Mouse (Mus musculus) natural killer cell, adult 2 months (primary cell): ENCODE measurements around the gene Casp7.

Source experiments
- DNase-seq, 2 experiments: peaks; one replicate each; pipeline ENCODE4 v3.0.0; 2022; ENCODE audit warnings: low spot score in 2 of 2

Casp7 gene

GRCm38 (mm10) chr19:56424606-56425395, 27.9 kb downstream of the Casp7 start:
- DNase-seq, result no peak

DNA sequence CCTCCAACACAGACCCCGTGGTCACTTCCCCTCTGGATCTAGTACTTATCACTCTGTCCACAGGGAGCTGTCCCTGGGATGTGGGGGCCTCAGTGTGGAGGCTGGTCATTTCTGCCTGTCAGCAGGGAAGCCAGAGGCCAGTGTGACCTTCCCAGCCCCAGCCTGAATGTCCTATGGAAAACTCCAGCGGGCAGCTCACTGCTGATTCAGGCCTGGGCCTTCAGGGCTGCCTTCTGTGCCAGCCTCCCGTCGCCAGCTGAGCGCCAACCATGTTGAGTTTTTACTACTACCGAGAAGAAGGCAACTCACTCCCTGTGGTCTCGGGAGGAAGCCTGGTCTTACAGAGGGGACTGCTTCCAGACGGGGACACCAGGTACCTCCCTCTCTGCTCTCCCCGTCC, 28.6 kb downstream of the Casp7 start:
- no peak for DNase-seq

- DNase-seq, result no peak
These were observed 33.4 kb downstream of the Casp7 start for GRCm38 (mm10) chr19:56430369-56430768.

DNA sequence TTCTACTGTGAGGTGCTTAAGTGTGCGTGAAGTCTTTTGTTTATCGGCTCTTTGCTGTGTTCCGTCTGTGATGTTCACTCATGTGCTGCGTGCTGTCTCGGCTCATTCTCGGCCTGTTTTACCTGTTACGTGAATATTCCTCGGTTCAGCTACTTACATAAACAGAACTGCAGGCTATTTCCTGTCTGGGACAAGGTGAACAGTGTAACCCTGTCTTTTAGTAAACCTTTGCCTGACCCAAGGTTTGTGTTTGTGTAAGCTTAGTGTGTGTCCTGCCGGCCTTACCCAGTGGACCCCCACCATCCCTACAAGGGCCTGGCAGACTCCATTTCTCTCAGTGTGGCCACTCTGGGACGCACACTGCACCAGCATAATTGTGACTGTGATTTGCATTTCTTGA, 35.8 kb downstream of the Casp7 start:
- DNase-seq, result no peak

DNA sequence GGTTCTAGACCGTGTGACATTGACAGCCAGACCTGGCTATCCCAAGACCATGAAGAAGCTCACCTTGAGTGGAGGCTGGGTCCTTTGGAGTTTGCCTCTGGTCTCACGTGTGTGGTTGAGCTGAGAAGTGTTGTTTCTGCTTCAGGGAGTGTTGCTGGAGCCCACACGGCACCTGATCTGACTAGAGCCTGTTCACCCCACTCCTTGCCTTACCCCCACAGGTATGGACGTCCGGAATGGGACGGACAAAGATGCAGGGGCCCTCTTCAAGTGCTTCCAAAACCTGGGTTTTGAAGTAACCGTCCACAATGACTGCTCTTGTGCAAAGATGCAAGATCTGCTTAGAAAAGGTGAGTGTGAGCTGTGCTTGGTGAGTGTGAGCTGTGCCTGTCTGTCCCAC, 36.7 kb downstream of the Casp7 start:
- DNase-seq, result no peak

DNA sequence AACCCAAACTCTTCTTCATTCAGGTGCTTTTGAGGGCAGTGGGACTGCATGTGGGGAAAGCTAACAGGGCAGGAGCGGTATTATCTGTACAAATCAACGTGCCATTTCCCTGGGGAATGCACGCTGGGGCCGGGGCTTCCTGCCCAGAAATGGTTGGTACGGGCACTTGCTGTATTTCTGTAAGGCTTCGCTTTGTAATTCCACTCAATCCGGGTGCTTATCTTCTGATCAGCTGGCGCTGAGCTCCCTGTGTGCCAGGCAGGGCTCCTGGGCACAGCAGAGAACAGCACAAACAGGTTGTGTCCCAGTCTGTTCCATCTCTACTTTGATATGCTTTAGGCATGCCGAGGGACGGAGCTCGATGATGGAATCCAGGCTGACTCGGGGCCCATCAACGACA, 39.5 kb downstream of the Casp7 start:
- DNase-seq, result no peak

GRCm38 (mm10) chr19:56438357-56439071, 41.6 kb downstream of the Casp7 start:
- no peak for DNase-seq

- DNase-seq, result no peak
These were observed 42.1 kb downstream of the Casp7 start for GRCm38 (mm10) chr19:56439072-56439434.

- no peak for DNase-seq
These were observed 46.5 kb downstream of the Casp7 start for GRCm38 (mm10) chr19:56443445-56443844.

DNA sequence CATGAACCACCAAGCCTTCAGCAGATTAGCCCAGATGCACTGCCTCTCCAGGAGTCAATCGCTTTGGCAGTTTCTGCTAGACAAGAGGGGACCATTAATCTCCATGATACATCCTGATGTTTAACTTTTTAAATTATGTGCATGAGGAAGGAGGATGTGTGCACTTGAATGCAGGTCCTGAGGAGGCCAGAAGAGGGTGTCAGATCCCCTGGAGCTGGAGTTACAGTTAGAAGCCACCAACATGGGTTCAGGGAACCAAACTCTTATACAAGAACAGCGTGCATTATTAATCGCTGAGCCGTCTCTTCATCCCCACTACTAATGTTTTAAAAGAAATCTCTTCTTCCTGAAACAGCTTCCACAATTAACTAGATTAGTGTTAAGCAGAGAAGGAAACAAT, 51.9 kb downstream of the Casp7 start:
- no peak for DNase-seq

DNA sequence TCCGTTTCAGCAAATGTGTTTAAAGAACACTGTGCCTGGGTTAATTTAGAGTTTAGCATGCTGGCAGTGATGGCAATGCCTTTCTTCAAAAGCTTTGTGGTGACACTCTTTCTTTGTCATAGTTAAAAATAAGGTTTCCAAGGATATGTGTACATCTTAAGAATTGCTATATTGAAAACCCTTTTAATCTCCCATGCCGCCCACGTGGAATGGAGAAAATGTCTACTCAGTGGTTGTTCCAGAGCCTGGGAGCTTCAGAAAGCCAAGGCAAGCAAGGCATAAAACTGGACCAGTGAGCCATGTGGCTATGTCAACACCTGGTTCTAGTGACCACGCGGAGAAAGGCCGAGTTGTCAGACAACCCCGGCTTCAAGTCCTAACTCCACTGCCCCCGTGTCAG, 52.6 kb downstream of the Casp7 start:
- DNase-seq, result no peak

GRCm38 (mm10) chr19:56450892-56451291, 54.0 kb downstream of the Casp7 start:
- peak; percentile 57 to 80 for DNase-seq

- DNase-seq, result no peak
These were observed 54.9 kb downstream of the Casp7 start for GRCm38 (mm10) chr19:56451867-56452266.

- no peak for DNase-seq
These were observed 55.5 kb downstream of the Casp7 start for GRCm38 (mm10) chr19:56452421-56452820.

DNA sequence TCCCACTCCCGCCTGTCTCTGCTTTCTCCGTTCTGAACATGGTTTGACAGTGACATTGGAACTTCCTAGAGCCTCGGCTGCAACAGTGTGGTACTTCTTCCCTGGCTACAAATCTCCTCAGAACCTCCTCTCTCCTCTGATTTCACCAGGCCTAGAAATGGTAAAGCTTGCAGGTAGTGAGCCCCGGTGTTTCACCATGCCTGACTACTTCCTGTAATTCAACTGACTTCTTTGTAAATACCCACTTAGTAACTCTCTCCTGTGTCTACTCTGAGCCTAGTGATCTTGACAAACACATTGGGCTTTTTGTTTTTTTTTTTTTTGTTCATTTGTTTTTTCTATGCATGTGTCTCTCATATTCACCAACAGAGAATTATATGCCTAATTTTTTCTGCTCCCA, 57.9 kb downstream of the Casp7 start:
- no peak for DNase-seq

DNA sequence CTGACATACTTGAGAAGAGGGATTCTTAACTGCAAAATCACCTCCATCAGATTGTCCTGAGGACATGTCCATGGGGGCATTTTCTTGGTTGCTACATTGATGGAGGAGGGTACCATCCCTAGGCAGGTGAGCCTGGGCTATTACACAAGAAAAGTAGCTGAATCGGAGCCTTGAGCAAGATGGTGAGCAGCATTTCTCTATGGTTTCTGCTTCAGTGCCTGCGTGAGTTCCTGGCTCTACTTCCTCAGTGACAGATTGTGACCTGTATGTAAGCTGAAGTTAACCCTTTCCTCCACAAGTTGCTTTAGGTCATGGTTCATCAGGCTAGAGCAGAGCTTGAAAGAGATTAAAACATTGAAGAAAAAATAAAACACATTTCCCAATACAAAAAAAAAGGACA, 58.4 kb downstream of the Casp7 start:
- peak in 1 of 2 experiments; percentile 2 for DNase-seq

DNA sequence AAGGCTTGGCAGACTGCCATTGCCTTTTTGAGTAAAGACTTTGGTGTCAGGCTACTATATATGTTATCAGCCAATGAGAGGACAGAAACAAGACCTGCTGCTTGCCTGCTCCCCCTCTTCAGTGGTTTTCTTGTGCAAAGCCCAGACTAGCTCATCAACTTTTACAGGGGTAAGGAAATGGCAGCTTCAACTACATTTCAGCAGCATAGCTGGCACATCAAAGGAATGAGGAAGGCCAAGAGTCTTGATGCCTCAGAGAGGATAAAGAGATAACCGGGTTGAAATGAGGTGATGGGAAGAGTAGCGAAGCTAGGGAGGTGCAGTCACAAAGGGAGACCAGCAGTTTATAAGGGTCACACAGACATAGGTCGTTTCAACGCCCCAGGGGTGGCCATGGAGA, 60.6 kb downstream of the Casp7 start:
- DNase-seq, result no peak

- no peak for DNase-seq
These were observed 62.5 kb downstream of the Casp7 start for GRCm38 (mm10) chr19:56459154-56460050.

DNA sequence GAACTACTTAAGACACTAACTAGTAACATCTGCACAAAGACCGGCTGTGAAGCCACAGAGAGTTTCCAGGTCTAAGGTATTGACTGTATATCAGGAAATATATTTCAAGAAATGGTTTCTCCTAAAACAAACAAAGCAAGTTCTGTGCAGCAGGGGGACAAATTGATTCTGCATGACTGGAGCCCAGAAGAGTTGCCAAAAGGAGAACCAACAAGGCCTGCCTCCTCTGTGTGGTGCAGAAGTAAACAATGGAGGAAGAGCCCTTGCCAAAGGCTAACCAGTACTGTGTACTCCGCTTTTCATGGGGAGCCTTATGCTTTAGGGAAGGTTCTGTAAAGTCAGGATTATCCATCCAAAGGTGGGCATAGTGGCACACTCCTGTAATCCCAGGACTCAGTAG, 63.3 kb downstream of the Casp7 start:
- no peak for DNase-seq

- DNase-seq, result no peak
These were observed 64.7 kb downstream of the Casp7 start, which contains the start of gene Plekhs1 for GRCm38 (mm10) chr19:56461522-56462101. TSS of gene Plekhs1 (plus strand) at chr19:56461640.

DNA sequence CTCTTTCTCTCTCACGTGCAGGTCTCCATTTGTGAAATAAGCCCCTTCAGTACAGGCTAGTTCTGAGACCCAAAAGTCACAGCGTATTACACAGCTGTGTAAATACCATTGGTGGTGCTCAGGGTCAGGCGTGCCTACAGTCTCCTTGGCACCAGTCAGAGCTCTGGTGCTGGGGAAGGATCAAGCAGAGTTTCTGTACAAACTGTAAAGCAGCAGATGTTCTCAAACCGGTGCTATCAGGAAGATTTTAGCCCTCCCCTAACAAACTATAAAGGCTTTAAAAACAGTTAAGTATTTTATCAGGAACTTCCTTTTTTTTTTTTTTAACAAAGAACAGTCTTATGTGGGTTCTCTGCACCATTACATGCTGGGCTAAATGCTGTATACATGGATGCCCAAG, 65.9 kb downstream of the Casp7 start:
- no peak for DNase-seq

GRCm38 (mm10) chr19:56466486-56466885, 69.6 kb downstream of the Casp7 start:
- DNase-seq, result no peak
